Mouse (Mus musculus) embryonic facial prominence, embryonic 15.5 days (tissue): Measurements from ENCODE around the gene Abr. TPM values are rescaled to one million over a fixed set of nuclear protein-coding genes. Genes with fewer than 3 reads are reported as not detected.

Experiments used
- ATAC-seq: fragments of 200-750 bp; cut with Nextera tagmentation; 2 replicates; pipeline ENCODE4 v1.8.0; 2017; ENCODE audit warnings: low read depth, moderate TSS enrichment; ENCODE audit not compliant: insufficient number of reproducible peaks, low FRiP score, low TSS enrichment
- H3K27ac ChIP-seq: fragments of 300-500 bp; sonication (generic); replicated peaks from 2 replicates; pipeline ENCODE4 v1.5.1; 2015; ENCODE audit warnings: mild to moderate bottlenecking, inconsistent platforms
- H3K27me3 ChIP-seq: fragments of 300-500 bp; sonication (generic); 2 replicates; pipeline ENCODE4 v1.6.1; 2015; ENCODE audit warnings: inconsistent platforms
- H3K36me3 ChIP-seq: fragments of 300-500 bp; sonication (generic); 2 replicates; pipeline ENCODE4 v1.6.1; 2015; ENCODE audit warnings: mild to moderate bottlenecking, inconsistent platforms
- H3K4me1 ChIP-seq: fragments of 300-500 bp; sonication (generic); 2 replicates; pipeline ENCODE4 v1.6.1; 2015; ENCODE audit warnings: inconsistent platforms
- H3K4me2 ChIP-seq: fragments of 300-500 bp; sonication (generic); replicated peaks from 2 replicates; pipeline ENCODE4 v1.6.1; 2015; ENCODE audit warnings: mild to moderate bottlenecking, inconsistent platforms
- H3K4me3 ChIP-seq: fragments of 300-500 bp; sonication (generic); replicated peaks from 2 replicates; pipeline ENCODE4 v1.5.1; 2015; ENCODE audit warnings: mild to moderate bottlenecking, inconsistent platforms
- H3K9ac ChIP-seq: fragments of 300-500 bp; sonication (generic); 2 replicates; pipeline ENCODE4 v1.6.1; 2015; ENCODE audit warnings: inconsistent platforms
- H3K9me3 ChIP-seq: fragments of 300-500 bp; sonication (generic); replicated peaks from 2 replicates; pipeline ENCODE4 v1.6.1; 2016; ENCODE audit warnings: inconsistent platforms
- WGBS: fragments of 180-500 bp; shearing (Covaris S2); methylation state at CpG from one replicate; pipeline ENCODE4 v1.1.7; 2015; 5-methylcytosine and 5-hydroxymethylcytosine counted together
- polyA plus RNA-seq: library from polyadenylated mRNA; unstranded; fragments of >200 nt; fragmentation: Nextera tagmentation; extraction: Ambion mirVana; gene quantifications from 2 replicates; pipeline ENCODE4 v1.2.1, GENCODE M21; 2015

Abr gene
- polyA plus RNA-seq, 1 experiment from 2014 or later = 42.6 TPM

DNA sequence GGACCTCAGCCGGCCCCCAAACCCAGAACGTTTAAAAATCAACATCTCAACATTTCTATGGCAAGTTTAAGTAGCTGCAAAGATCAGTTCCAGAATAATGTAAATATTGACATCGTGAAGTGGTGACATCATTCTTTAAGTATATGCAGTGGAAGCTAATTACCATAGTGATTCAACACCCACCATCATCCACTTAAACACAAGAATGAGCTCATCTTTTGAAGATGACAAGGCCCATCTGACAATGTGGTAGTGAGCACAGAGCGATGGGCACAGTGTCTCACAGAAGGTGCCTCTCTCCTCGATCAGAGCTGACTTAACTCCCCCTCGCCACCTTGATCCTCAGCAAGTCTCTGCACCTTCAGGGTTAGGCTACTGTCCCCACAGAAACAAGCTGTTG is 196.4 kb downstream of the Abr start:
- peaks cover 43% of the 10 kb centered on the region for H3K36me3 ChIP-seq
- no peak overlapping the region for H3K27ac ChIP-seq
- 73% methylated on average over 6 of the region's 6 CpGs for WGBS

GRCm38 (mm10) chr11:76420896-76421295 is 201.2 kb downstream of the Abr start:
- Histone ChIP-seq H3K27me3 (no peaks in the 10 kb centered on the region), H3K9me3 (no peaks in the 10 kb centered on the region), H3K4me1 (peaks cover 7% of the 10 kb centered on the region; the same call in 1 of the 2 replicates), H3K36me3 (peaks cover 84% of the 10 kb centered on the region), H3K4me2 (no peak overlapping the region), H3K27ac (peak overlapping the region; percentile 35; the same call in 1 of the 2 replicates), H3K9ac (no peak overlapping the region), H3K4me3 (no peak overlapping the region)
- 64% methylated on average over 4 of the region's 4 CpGs for WGBS
- ATAC-seq = no peak

More for the DNA sequence above, 196.4 kb downstream of the Abr start:
- no peak overlapping the region for H3K4me3 ChIP-seq
- no peaks in the 10 kb centered on the region for H3K9me3 ChIP-seq
- no peaks in the 10 kb centered on the region for H3K27me3 ChIP-seq
- H3K4me2 ChIP-seq = no peak overlapping the region
- ATAC-seq = no peak
- H3K4me1 ChIP-seq = peaks cover 31% of the 10 kb centered on the region
- no peak overlapping the region for H3K9ac ChIP-seq

DNA sequence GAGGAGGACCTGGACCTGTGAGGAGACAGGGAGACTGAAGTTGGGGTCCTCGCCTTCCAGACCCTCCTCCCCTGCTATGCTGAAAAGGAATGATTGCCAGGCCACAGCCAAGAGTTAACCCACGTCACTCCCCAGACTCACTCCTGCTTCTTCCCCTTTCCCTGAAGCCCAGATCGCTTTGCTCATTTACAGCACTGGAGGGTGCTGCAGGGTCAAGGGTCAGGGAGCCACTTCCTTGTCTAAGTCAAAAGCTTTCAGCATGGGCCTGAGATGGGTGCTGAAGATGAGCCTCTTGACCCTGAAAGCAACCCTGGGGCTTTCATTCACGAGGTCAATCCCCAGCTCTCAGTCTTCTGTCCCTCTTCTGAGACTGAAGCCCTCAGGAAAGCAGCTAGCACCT is 202.9 kb downstream of the Abr start:
- Histone ChIP-seq H3K36me3 (peaks cover 90% of the 10 kb centered on the region), H3K9ac (no peak overlapping the region), H3K27me3 (no peaks in the 10 kb centered on the region), H3K27ac (no peak overlapping the region), H3K9me3 (no peaks in the 10 kb centered on the region), H3K4me3 (no peak overlapping the region), H3K4me2 (no peak overlapping the region), H3K4me1 (peaks cover 7% of the 10 kb centered on the region; the same call in 1 of the 2 replicates)
- ATAC-seq = no peak
- WGBS = 56% methylated on average over 4 of the region's 4 CpGs

DNA sequence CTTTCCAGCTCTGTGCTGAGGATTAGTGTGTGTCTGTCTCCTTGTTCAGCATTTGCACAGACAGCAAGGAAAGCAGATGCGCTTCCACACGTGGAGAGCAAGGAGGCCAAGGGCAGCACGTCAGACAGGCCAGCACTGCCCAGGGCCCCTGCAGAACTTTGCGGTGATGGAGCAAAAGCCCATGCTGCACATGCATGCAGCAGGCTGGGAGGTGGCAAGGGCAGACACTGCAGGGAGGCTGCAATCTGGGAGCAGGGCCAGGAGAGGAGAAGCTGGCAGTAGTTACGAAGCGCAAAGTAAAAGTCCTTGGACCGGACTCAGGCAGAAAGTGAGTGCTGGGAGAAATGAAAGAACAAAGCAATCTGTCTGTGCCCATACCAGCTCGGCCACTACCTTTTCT is 203.7 kb downstream of the Abr start:
- H3K36me3 ChIP-seq = peaks cover 86% of the 10 kb centered on the region
- WGBS = 74% methylated on average over 8 of the region's 8 CpGs
- H3K9ac ChIP-seq = no peak overlapping the region
- no peak for ATAC-seq
- H3K4me3 ChIP-seq = no peak overlapping the region
- H3K27ac ChIP-seq = 0 out of 2 replicates have a peak overlapping the region, but pooled peaks have one; percentile 12
- no peak overlapping the region for H3K4me2 ChIP-seq
- no peaks in the 10 kb centered on the region for H3K27me3 ChIP-seq
- H3K4me1 ChIP-seq = peaks cover 7% of the 10 kb centered on the region; the same call in 1 of the 2 replicates
- H3K9me3 ChIP-seq = no peaks in the 10 kb centered on the region

DNA sequence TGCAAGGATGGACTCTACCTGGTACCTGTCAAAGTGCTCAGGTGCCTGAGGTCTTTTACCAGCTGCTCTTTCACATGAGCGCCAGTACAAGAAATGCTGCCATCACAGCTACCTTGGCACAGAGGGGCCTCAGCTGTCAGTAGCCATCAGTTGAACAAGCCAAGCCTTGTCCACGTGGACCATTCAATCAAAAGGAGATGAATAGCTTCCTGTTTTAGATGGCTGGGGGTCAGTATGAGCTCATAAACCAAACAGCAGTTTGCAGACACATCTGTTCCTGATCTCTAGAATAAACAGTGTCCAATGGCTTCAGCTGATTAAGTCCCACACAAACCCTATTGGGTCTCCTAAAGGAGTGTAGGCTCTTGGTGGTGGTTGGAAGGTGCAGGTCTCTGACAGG is 206.1 kb downstream of the Abr start:
- Histone ChIP-seq H3K9me3 (no peaks in the 10 kb centered on the region), H3K36me3 (peaks cover 75% of the 10 kb centered on the region), H3K4me1 (peaks cover 7% of the 10 kb centered on the region; the same call in 1 of the 2 replicates), H3K4me3 (no peak overlapping the region), H3K27me3 (no peaks in the 10 kb centered on the region), H3K4me2 (no peak overlapping the region), H3K27ac (no peak overlapping the region), H3K9ac (no peak overlapping the region)
- 0 out of 2 replicates have a peak, but pooled peaks have one; percentile 19 for ATAC-seq
- 34% methylated on average over 2 of the region's 2 CpGs for WGBS

- no peaks in the 10 kb centered on the region for H3K27me3 ChIP-seq
- H3K4me3 ChIP-seq = no peak overlapping the region
- 88% methylated on average over 4 of the region's 4 CpGs for WGBS
- H3K36me3 ChIP-seq = peaks cover 74% of the 10 kb centered on the region
- no peaks in the 10 kb centered on the region for H3K9me3 ChIP-seq
- H3K9ac ChIP-seq = no peak overlapping the region
- ATAC-seq = no peak
- H3K4me2 ChIP-seq = no peak overlapping the region
- H3K4me1 ChIP-seq = peaks cover 7% of the 10 kb centered on the region; the same call in 1 of the 2 replicates
- H3K27ac ChIP-seq = no peak overlapping the region
Measured at GRCm38 (mm10) chr11:76415001-76415400, 207.1 kb downstream of the Abr start.

DNA sequence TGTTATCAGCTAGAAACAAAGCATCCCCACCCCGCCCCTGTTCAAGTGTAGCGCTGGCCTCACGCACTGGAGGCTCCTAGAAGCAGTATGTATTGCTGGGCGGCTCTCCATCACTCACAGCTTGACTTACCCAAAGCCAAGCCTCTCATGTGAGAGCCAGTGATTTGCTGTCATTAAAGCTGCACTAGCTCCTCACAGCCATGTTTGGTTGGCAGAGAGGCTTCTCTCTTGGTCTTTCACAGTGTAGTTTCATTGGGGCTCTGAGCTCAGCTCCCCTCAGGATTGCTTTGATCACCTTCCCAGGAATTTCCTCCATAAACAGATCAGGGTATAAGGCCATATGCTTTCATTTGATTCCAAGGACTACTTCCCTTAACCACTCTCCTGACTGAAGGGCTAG is 208.9 kb downstream of the Abr start:
- ATAC-seq = no peak
- H3K27ac ChIP-seq = no peak overlapping the region
- 77% methylated on average over 4 of the region's 4 CpGs for WGBS

DNA sequence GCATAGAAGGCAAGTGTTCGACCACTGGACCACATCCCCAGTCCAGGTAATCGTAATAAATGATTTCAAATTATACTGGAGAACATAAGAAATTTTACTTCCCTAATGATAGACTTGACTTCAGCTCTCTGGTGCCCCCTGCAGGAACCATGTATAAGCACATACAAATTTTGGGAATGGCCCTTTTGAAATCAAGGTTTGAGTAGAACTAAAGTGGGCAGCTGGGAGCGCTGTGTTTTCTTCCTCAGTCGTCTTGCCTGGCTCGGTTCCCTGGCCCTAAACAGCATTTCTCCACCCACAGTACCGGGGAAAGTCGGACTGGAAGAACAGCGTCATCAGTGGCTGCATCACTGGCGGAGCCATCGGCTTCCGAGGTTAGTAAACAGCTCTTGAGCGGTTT is 211.3 kb downstream of the Abr start:
- no peak for ATAC-seq
- WGBS = 70% methylated on average over 12 of the region's 12 CpGs
- Histone ChIP-seq H3K4me3 (no peak overlapping the region), H3K9ac (no peak overlapping the region), H3K4me1 (peaks cover 8% of the 10 kb centered on the region), H3K27me3 (no peaks in the 10 kb centered on the region), H3K9me3 (no peaks in the 10 kb centered on the region), H3K27ac (no peak overlapping the region), H3K4me2 (no peak overlapping the region), H3K36me3 (peaks cover 38% of the 10 kb centered on the region)

More for the DNA sequence above, 208.9 kb downstream of the Abr start:
- Histone ChIP-seq H3K4me1 (peaks cover 7% of the 10 kb centered on the region; the same call in 1 of the 2 replicates), H3K4me2 (no peak overlapping the region), H3K4me3 (no peak overlapping the region), H3K27me3 (no peaks in the 10 kb centered on the region), H3K9me3 (no peaks in the 10 kb centered on the region), H3K9ac (no peak overlapping the region), H3K36me3 (peaks cover 61% of the 10 kb centered on the region)

- Histone ChIP-seq H3K9me3 (no peaks in the 10 kb centered on the region), H3K27me3 (no peaks in the 10 kb centered on the region; the same call in 1 of the 2 replicates), H3K4me1 (peaks cover 8% of the 10 kb centered on the region), H3K4me3 (peak within 1 kb of the TSS; percentile 76), H3K36me3 (peaks cover 10% of the 10 kb centered on the region), H3K9ac (peak within 1 kb of the TSS; percentile 99), H3K4me2 (peak within 1 kb of the TSS; percentile 78), H3K27ac (peak within 1 kb of the TSS; percentile 91)
- ATAC-seq = peak; percentile 94
- 0% methylated on average over 46 of the region's 46 CpGs for WGBS
Measured at GRCm38 (mm10) chr11:76406702-76407583, 215.2 kb downstream of the Abr start, which contains the start of gene Timm22. TSS of gene Timm22 (plus strand) at chr11:76406952.

DNA sequence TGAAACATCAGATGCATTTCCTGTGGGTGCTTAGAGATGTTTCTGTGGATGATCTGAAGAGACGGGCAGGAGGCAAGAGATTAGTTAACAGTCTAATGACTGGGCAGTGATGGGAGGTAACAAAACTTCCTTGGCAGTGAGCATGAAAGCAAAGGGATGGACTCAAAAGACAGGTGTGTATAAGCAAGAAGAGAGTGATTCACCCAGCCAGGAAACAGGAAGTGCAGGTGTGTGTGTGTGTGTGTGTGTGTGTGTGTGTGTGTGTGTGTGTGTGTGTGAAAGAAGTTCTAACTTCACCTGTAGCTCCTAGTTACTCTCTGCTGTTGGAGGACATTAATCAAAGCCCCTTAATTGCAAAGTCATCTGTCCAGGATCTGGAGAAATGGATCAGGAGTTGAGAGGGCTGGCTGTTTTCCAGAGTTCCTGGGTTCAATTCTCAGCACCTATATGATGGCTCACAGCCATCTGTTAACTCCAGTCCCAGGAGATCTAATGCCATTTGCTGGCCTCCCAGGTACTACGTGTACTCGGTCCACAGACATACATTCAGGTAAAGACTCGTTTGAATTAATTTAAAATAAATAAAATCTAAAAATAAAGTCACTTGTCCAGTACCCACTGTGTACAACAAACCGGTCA is 216.4 kb downstream of the Abr start:
- H3K4me1 ChIP-seq = peaks cover 14% of the 10 kb centered on the region
- peaks cover 6% of the 10 kb centered on the region for H3K36me3 ChIP-seq
- H3K27me3 ChIP-seq = no peaks in the 10 kb centered on the region; the same call in 1 of the 2 replicates
- 79% methylated on average over 5 of the region's 5 CpGs for WGBS
- no peaks in the 10 kb centered on the region for H3K9me3 ChIP-seq
- H3K9ac ChIP-seq = no peak overlapping the region
- ATAC-seq = no peak
- H3K4me3 ChIP-seq = no peak overlapping the region
- H3K4me2 ChIP-seq = no peak overlapping the region
- no peak overlapping the region for H3K27ac ChIP-seq

DNA sequence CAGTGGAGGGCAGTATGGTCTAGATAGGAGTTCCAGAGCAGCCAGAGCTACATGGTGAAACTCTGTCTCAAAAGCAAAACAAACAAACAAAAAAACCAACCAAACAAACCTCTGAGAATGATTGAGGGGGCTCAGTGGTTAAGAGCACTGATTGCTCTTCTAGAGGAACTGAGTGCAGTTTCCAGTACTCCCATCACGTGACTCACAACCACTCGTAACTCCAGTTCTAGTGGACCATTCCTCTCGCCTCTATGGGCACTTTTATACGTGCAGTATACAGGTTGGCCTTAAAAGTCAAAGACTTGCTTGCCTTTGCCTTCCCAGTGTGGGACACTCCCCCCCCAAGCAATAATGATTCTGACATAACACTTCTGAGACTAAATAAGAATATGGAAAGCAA is 217.0 kb downstream of the Abr start:
- no peak overlapping the region for H3K4me2 ChIP-seq
- no peak for ATAC-seq
- peaks cover 4% of the 10 kb centered on the region for H3K36me3 ChIP-seq
- no peaks in the 10 kb centered on the region; the same call in 1 of the 2 replicates for H3K27me3 ChIP-seq
- H3K9me3 ChIP-seq = no peaks in the 10 kb centered on the region
- H3K4me1 ChIP-seq = peaks cover 14% of the 10 kb centered on the region
- no peak overlapping the region for H3K27ac ChIP-seq
- H3K9ac ChIP-seq = no peak overlapping the region
- WGBS = 56% methylated on average over 4 of the region's 4 CpGs
- no peak overlapping the region for H3K4me3 ChIP-seq
